ENCODE assay signal across 27 mouse cellular contexts in genomic region chr16:22901326-22901725, GRCm38 (mm10). TPM values are rescaled to one million over a fixed set of nuclear protein-coding genes. Genes with fewer than 3 reads are reported as not detected.
DNase-seq lines count a peak whose midpoint lies in the region; ATAC-seq and TF ChIP-seq lines count a peak whose summit lies in the region.
"Had no signal": no experiment of that assay in that cellular context is flagged by ENCODE, and none has a peak within 500 bp of the region (broad histone marks: within the 10 kb centered on the region; RNA-seq: fewer than 3 reads in every experiment).

No protein-coding gene starts in this region.

- ATAC-seq in liver, embryonic 12.5 days: no peak
- ATAC-seq in liver, postnatal 0 days: no peak
- no peak for ATAC-seq in liver, embryonic 11.5 days (replicated peaks; ENCODE audit: low FRiP score)
- ATAC-seq: activated CD4-positive, CD25-positive, alpha-beta regulatory T cell, adult 4 months; CD4-positive, CD25-positive, alpha-beta regulatory T cell, adult 4 months; forebrain, embryonic 13.5 days; forebrain, embryonic 15.5 days; forebrain, postnatal 0 days; Patski had no signal

- TF ChIP-seq POLR2A in kidney, adult 2 months (IDR thresholded peaks at IDR 0.05; ENCODE audit: low read depth, low read length): no peak
- TF ChIP-seq POLR2A in liver, adult 2 months (IDR thresholded peaks at IDR 0.05; ENCODE audit: extremely low read depth, insufficient read depth, low read length): no peak

- peak; percentile 11; the same call in 1 of the 2 replicates for TF ChIP-seq EP300 in liver, postnatal 0 days (IDR thresholded peaks at IDR 0.05; ENCODE audit: low read depth)

- DNase-seq in adrenal gland, adult 2 months: peak; percentile 65
- no peak for DNase-seq in adrenal gland, adult 8-10 months
- peak; percentile 49 for DNase-seq in kidney, adult 2 months
- no peak for DNase-seq in kidney, postnatal 10 days
- DNase-seq in liver, adult 2 months (ENCODE audit: extremely low read depth, low read depth, low spot score): peak; percentile 89
- DNase-seq in liver, postnatal 0 days: no peak
- no peak for DNase-seq in liver, embryonic 11.5 days (ENCODE audit: low spot score)
- DNase-seq: B cell, adult 2 months; cerebellum, adult 11-12 months; cerebellum, adult 2 months; cerebellum, adult 9-10 months; cerebellum, postnatal 10 days; cerebellum, postnatal 25 days; forebrain, postnatal 0 days had no signal

- H3K4me1 ChIP-seq in kidney, adult 2 months (ENCODE audit: control insufficient read depth, insufficient read depth, low read length): no peaks in the 10 kb centered on the region
- peaks cover 13% of the 10 kb centered on the region for H3K4me1 ChIP-seq in liver, adult 2 months (ENCODE audit: control insufficient read depth, insufficient read depth, low read length)
- H3K4me1 ChIP-seq in liver, embryonic 12.5 days: no peaks in the 10 kb centered on the region
- H3K4me1 ChIP-seq in liver, postnatal 0 days (ENCODE audit: insufficient read depth): no peaks in the 10 kb centered on the region
- no peaks in the 10 kb centered on the region for H3K4me1 ChIP-seq in liver, embryonic 11.5 days (replicated peaks; ENCODE audit: control insufficient read depth, insufficient read depth, low read length)
- H3K4me1 ChIP-seq: embryonic facial prominence, embryonic 10.5 days; embryonic facial prominence, embryonic 12.5 days; forebrain, embryonic 13.5 days; forebrain, embryonic 15.5 days had no signal

- H3K27ac ChIP-seq in kidney, adult 2 months (ENCODE audit: insufficient read depth, low read depth, low read length): no peak overlapping the region
- peak overlapping the region; percentile 89 for H3K27ac ChIP-seq in liver, adult 2 months (replicated peaks; ENCODE audit: insufficient read depth, low read depth, low read length)
- no peak overlapping the region for H3K27ac ChIP-seq in liver, embryonic 12.5 days
- peak overlapping the region; percentile 82 for H3K27ac ChIP-seq in liver, postnatal 0 days (ENCODE audit: low read depth)
- H3K27ac ChIP-seq in liver, embryonic 11.5 days (ENCODE audit: low read depth, low read length): no peak overlapping the region
- H3K27ac ChIP-seq: embryonic facial prominence, embryonic 10.5 days; embryonic facial prominence, embryonic 12.5 days; forebrain, embryonic 13.5 days; forebrain, embryonic 15.5 days had no signal

- H3K36me3 ChIP-seq in kidney, adult 2 months (ENCODE audit: control insufficient read depth, insufficient read depth, low read length): no peaks in the 10 kb centered on the region
- peaks cover 11% of the 10 kb centered on the region for H3K36me3 ChIP-seq in liver, adult 2 months (ENCODE audit: control insufficient read depth, insufficient read depth, low read length)
- H3K36me3 ChIP-seq in liver, embryonic 12.5 days: no peaks in the 10 kb centered on the region
- no peaks in the 10 kb centered on the region for H3K36me3 ChIP-seq in liver, postnatal 0 days (replicated peaks; ENCODE audit: insufficient read depth, low read length)
- no peaks in the 10 kb centered on the region for H3K36me3 ChIP-seq in liver, embryonic 11.5 days (ENCODE audit: control insufficient read depth, insufficient read depth, low read length)
- H3K36me3 ChIP-seq: embryonic facial prominence, embryonic 10.5 days; embryonic facial prominence, embryonic 12.5 days; forebrain, embryonic 15.5 days; G1E had no signal

- H3K9me3 ChIP-seq in liver, embryonic 12.5 days (replicated peaks): no peaks in the 10 kb centered on the region
- H3K9me3 ChIP-seq in liver, postnatal 0 days (ENCODE audit: low read length): no peaks in the 10 kb centered on the region
- no peaks in the 10 kb centered on the region for H3K9me3 ChIP-seq in liver, embryonic 11.5 days (ENCODE audit: control insufficient read depth, low read length)
- H3K9me3 ChIP-seq: embryonic facial prominence, embryonic 10.5 days; embryonic facial prominence, embryonic 12.5 days; forebrain, embryonic 13.5 days; forebrain, embryonic 15.5 days; G1E had no signal

- no peaks in the 10 kb centered on the region for H3K27me3 ChIP-seq in kidney, adult 2 months (replicated peaks; ENCODE audit: control insufficient read depth, insufficient read depth, low read length)
- H3K27me3 ChIP-seq in liver, adult 2 months (ENCODE audit: control insufficient read depth, insufficient read depth, low read length): no peaks in the 10 kb centered on the region
- no peaks in the 10 kb centered on the region for H3K27me3 ChIP-seq in liver, embryonic 12.5 days (replicated peaks)
- H3K27me3 ChIP-seq in liver, postnatal 0 days (ENCODE audit: insufficient read depth, low read length): no peaks in the 10 kb centered on the region
- H3K27me3 ChIP-seq in liver, embryonic 11.5 days (replicated peaks; ENCODE audit: control insufficient read depth, insufficient read depth, low read length): no peaks in the 10 kb centered on the region
- H3K27me3 ChIP-seq: CH12.LX; embryonic facial prominence, embryonic 12.5 days; forebrain, embryonic 13.5 days; forebrain, embryonic 15.5 days had no signal

- H3K79me2 ChIP-seq in liver, adult 2 months (ENCODE audit: control insufficient read depth, insufficient read depth, low read length): no peaks in the 10 kb centered on the region

- no peak overlapping the region for H3K4me3 ChIP-seq in kidney, adult 2 months (ENCODE audit: insufficient read depth, low read depth, low read length)
- no peak overlapping the region for H3K4me3 ChIP-seq in liver, adult 2 months (ENCODE audit: insufficient read depth, low read depth, low read length)
- no peak overlapping the region for H3K4me3 ChIP-seq in liver, embryonic 12.5 days
- H3K4me3 ChIP-seq in liver, postnatal 0 days (ENCODE audit: low read depth, low read length): no peak overlapping the region
- H3K4me3 ChIP-seq in liver, embryonic 11.5 days (ENCODE audit: low read depth, low read length): no peak overlapping the region
- H3K4me3 ChIP-seq: embryonic facial prominence, embryonic 10.5 days; embryonic facial prominence, embryonic 12.5 days; forebrain, embryonic 13.5 days; forebrain, embryonic 15.5 days had no signal

- TF ChIP-seq CTCF in kidney, adult 2 months (conservative IDR thresholded peaks at IDR 0.05; ENCODE audit: insufficient read depth, insufficient read length, low read depth, low read length): no peak
- TF ChIP-seq CTCF in liver, adult 2 months (IDR thresholded peaks at IDR 0.05; ENCODE audit: low read depth, low read length): no peak
- TF ChIP-seq CTCF in liver, postnatal 0 days (IDR thresholded peaks at IDR 0.05; ENCODE audit: low read depth): no peak

- no peak overlapping the region for H3K4me2 ChIP-seq in liver, embryonic 12.5 days
- no peak overlapping the region for H3K4me2 ChIP-seq in liver, postnatal 0 days (ENCODE audit: low read depth, low read length)
- no peak overlapping the region for H3K4me2 ChIP-seq in liver, embryonic 11.5 days
- H3K4me2 ChIP-seq: embryonic facial prominence, embryonic 12.5 days; forebrain, embryonic 13.5 days; forebrain, embryonic 15.5 days had no signal

- 27% methylated on average over 3 of the region's 3 CpGs for WGBS in kidney, adult 2 months
- WGBS in liver, adult 2 months: 16% methylated on average over 3 of the region's 3 CpGs
- 53% methylated on average over 3 of the region's 3 CpGs for WGBS in liver, embryonic 12.5 days (ENCODE audit: insufficient replicate concordance)
- 58% methylated on average over 3 of the region's 3 CpGs for WGBS in liver, postnatal 0 days (ENCODE audit: insufficient replicate concordance)
- 62% methylated on average over 3 of the region's 3 CpGs for WGBS in liver, embryonic 11.5 days

- H3K9ac ChIP-seq in liver, adult 2 months (ENCODE audit: low read depth, low read length): peak overlapping the region; percentile 55
- H3K9ac ChIP-seq in liver, embryonic 12.5 days: no peak overlapping the region
- H3K9ac ChIP-seq in liver, postnatal 0 days (replicated peaks): no peak overlapping the region
- no peak overlapping the region for H3K9ac ChIP-seq in liver, embryonic 11.5 days (ENCODE audit: low read depth, low read length)
- H3K9ac ChIP-seq: embryonic facial prominence, embryonic 12.5 days; forebrain, embryonic 13.5 days; forebrain, embryonic 15.5 days; forebrain, postnatal 0 days had no signal

RNA-seq across cellular contexts. Expression of gene Ahsg, which starts 10.2 kb away (rescaled TPM):
- 10 to 100 TPM in 1 of 2 experiments, 1 to 10 TPM in 1; 2.8 to 34.5 TPM for total RNA-seq in adrenal gland, adult 2 months (2021)
- polyA plus RNA-seq in adrenal gland, adult 2 months (2012; rRNA removed): 3.4 and 12.0 TPM in 2 replicates
- total RNA-seq in adrenal gland, adult 8-10 months (2022): 1 to 10 TPM; 6.1 to 8.4 (median 7.2) TPM
- 0.77 TPM in 1 of 2 replicates, not detected in the other for polyA plus RNA-seq in kidney, adult 2 months (2012; rRNA removed)
- 10,308 and 11,624 TPM in 2 replicates for total RNA-seq in liver, adult 2 months (2014; rRNA removed)
- polyA plus RNA-seq in liver, adult 2 months (2012; rRNA removed): 17,109 and 17,601 TPM in 2 replicates
- 184 and 190 TPM in 2 replicates for polyA plus RNA-seq in liver, embryonic 12.5 days (2016; fragmentation: Nextera tagmentation; extraction: Ambion mirVana)
- polyA plus RNA-seq in liver, postnatal 0 days (2015; fragmentation: Nextera tagmentation; extraction: Ambion mirVana): 25,564 and 27,060 TPM in 2 replicates
- polyA plus RNA-seq in liver, embryonic 11.5 days (2014; fragmentation: Nextera tagmentation; extraction: Ambion mirVana): 79.0 and 82.8 TPM in 2 replicates
- total RNA-seq: CH12.LX; forebrain, postnatal 0 days had no signal
- polyA plus RNA-seq: activated CD4-positive, CD25-positive, alpha-beta regulatory T cell, adult 4 months; CD4-positive, CD25-positive, alpha-beta regulatory T cell, adult 4 months; cerebellum, adult 2 months; cortical plate, adult 2 months; embryonic facial prominence, embryonic 10.5 days; embryonic facial prominence, embryonic 12.5 days; embryonic facial prominence, embryonic 14.5 days; forebrain, embryonic 11.5 days; forebrain, embryonic 13.5 days; forebrain, embryonic 15.5 days; forebrain, postnatal 0 days; Patski had no signal

RNA-seq across cellular contexts. Expression of gene Fetub, which starts 16.8 kb away (rescaled TPM):
- total RNA-seq in adrenal gland, adult 2 months (2021): 10 to 100 TPM in 1 of 2 experiments, 1 to 10 TPM in 1; 2.5 to 50.7 TPM
- 32.6 and 53.1 TPM in 2 replicates for polyA plus RNA-seq in adrenal gland, adult 2 months (2012; rRNA removed)
- 10 to 100 TPM in 2 of 4 experiments, 1 to 10 TPM in 2; 2.4 to 25.4 (median 6.9) TPM for total RNA-seq in adrenal gland, adult 8-10 months (2022)
- polyA plus RNA-seq in kidney, adult 2 months (2012; rRNA removed): 1.1 and 1.6 TPM in 2 replicates
- 107 and 165 TPM in 2 replicates for total RNA-seq in liver, adult 2 months (2014; rRNA removed)
- 414 and 419 TPM in 2 replicates for polyA plus RNA-seq in liver, adult 2 months (2012; rRNA removed)
- 0.35 and 0.69 TPM in 2 replicates for polyA plus RNA-seq in liver, embryonic 12.5 days (2016; fragmentation: Nextera tagmentation; extraction: Ambion mirVana)
- polyA plus RNA-seq in liver, postnatal 0 days (2015; fragmentation: Nextera tagmentation; extraction: Ambion mirVana): 578 and 644 TPM in 2 replicates
- polyA plus RNA-seq in liver, embryonic 11.5 days (2014; fragmentation: Nextera tagmentation; extraction: Ambion mirVana): 0.22 and 0.69 TPM in 2 replicates
- total RNA-seq: forebrain, postnatal 0 days had no signal
- polyA plus RNA-seq: activated CD4-positive, CD25-positive, alpha-beta regulatory T cell, adult 4 months; CD4-positive, CD25-positive, alpha-beta regulatory T cell, adult 4 months; cerebellum, adult 2 months; embryonic facial prominence, embryonic 10.5 days; embryonic facial prominence, embryonic 12.5 days; forebrain, embryonic 11.5 days; forebrain, embryonic 13.5 days; forebrain, embryonic 15.5 days had no signal

RNA-seq across cellular contexts. Expression of gene Dnajb11, which starts 43.7 kb away (rescaled TPM):
- 10 to 100 TPM; 64.1 to 73.2 TPM for total RNA-seq in adrenal gland, adult 2 months (2021)
- polyA plus RNA-seq in adrenal gland, adult 2 months (2012; rRNA removed): 18.3 and 21.1 TPM in 2 replicates
- total RNA-seq in adrenal gland, adult 8-10 months (2022): 10 to 100 TPM; 55.9 to 75.2 (median 64.1) TPM
- polyA plus RNA-seq in kidney, adult 2 months (2012; rRNA removed): 18.1 and 21.9 TPM in 2 replicates
- 62.0 and 67.7 TPM in 2 replicates for total RNA-seq in liver, adult 2 months (2014; rRNA removed)
- 20.7 and 23.9 TPM in 2 replicates for polyA plus RNA-seq in liver, adult 2 months (2012; rRNA removed)
- 95.2 and 97.9 TPM in 2 replicates for polyA plus RNA-seq in liver, embryonic 12.5 days (2016; fragmentation: Nextera tagmentation; extraction: Ambion mirVana)
- 48.9 and 50.3 TPM in 2 replicates for polyA plus RNA-seq in liver, postnatal 0 days (2015; fragmentation: Nextera tagmentation; extraction: Ambion mirVana)
- polyA plus RNA-seq in liver, embryonic 11.5 days (2014; fragmentation: Nextera tagmentation; extraction: Ambion mirVana): 125 and 131 TPM in 2 replicates

RNA-seq across cellular contexts. Expression of gene Tbccd1, which starts 43.9 kb away (rescaled TPM):
- total RNA-seq in adrenal gland, adult 2 months (2021): 10 to 100 TPM; 17.5 to 20.5 TPM
- polyA plus RNA-seq in adrenal gland, adult 2 months (2012; rRNA removed): 7.3 and 8.3 TPM in 2 replicates
- 10 to 100 TPM; 19.2 to 26.1 (median 23.1) TPM for total RNA-seq in adrenal gland, adult 8-10 months (2022)
- polyA plus RNA-seq in kidney, adult 2 months (2012; rRNA removed): 20.1 and 20.6 TPM in 2 replicates
- 22.7 and 24.0 TPM in 2 replicates for total RNA-seq in liver, adult 2 months (2014; rRNA removed)
- 16.9 and 19.9 TPM in 2 replicates for polyA plus RNA-seq in liver, adult 2 months (2012; rRNA removed)
- polyA plus RNA-seq in liver, embryonic 12.5 days (2016; fragmentation: Nextera tagmentation; extraction: Ambion mirVana): 31.1 and 33.3 TPM in 2 replicates
- polyA plus RNA-seq in liver, postnatal 0 days (2015; fragmentation: Nextera tagmentation; extraction: Ambion mirVana): 13.7 and 14.6 TPM in 2 replicates
- polyA plus RNA-seq in liver, embryonic 11.5 days (2014; fragmentation: Nextera tagmentation; extraction: Ambion mirVana): 44.8 and 47.3 TPM in 2 replicates

RNA-seq across cellular contexts. Expression of gene Hrg, which starts 49.5 kb away (rescaled TPM):
- 1 to 10 TPM in 1 of 2 experiments, not detected in 1; 4.3 TPM for total RNA-seq in adrenal gland, adult 2 months (2021)
- 0.15 and 0.44 TPM in 2 replicates for polyA plus RNA-seq in adrenal gland, adult 2 months (2012; rRNA removed)
- total RNA-seq in adrenal gland, adult 8-10 months (2022): under 1 TPM in 2 of 4 experiments, not detected in 2; 0.20 to 0.46 TPM
- 0.06 and 0.33 TPM in 2 replicates for polyA plus RNA-seq in kidney, adult 2 months (2012; rRNA removed)
- total RNA-seq in liver, adult 2 months (2014; rRNA removed): 574 and 911 TPM in 2 replicates
- polyA plus RNA-seq in liver, adult 2 months (2012; rRNA removed): 312 and 372 TPM in 2 replicates
- 0.10 and 0.13 TPM in 2 replicates for polyA plus RNA-seq in liver, embryonic 12.5 days (2016; fragmentation: Nextera tagmentation; extraction: Ambion mirVana)
- polyA plus RNA-seq in liver, postnatal 0 days (2015; fragmentation: Nextera tagmentation; extraction: Ambion mirVana): 443 and 542 TPM in 2 replicates
- polyA plus RNA-seq in liver, embryonic 11.5 days (2014; fragmentation: Nextera tagmentation; extraction: Ambion mirVana): 0.22 TPM in 1 of 2 replicates, not detected in the other
- total RNA-seq: CH12.LX; forebrain, postnatal 0 days; G1E had no signal
- polyA plus RNA-seq: activated CD4-positive, CD25-positive, alpha-beta regulatory T cell, adult 4 months; CD4-positive, CD25-positive, alpha-beta regulatory T cell, adult 4 months; cerebellum, adult 2 months; cortical plate, adult 2 months; embryonic facial prominence, embryonic 12.5 days; embryonic facial prominence, embryonic 14.5 days; forebrain, embryonic 15.5 days; forebrain, postnatal 0 days; G1E; Patski had no signal

Comparison
In these comparisons a context has a peak if more than half of its experiments do, and no peak if none do; other contexts are left out.
1. DNase-seq: peak in adrenal gland, adult 2 months (single experiment), kidney, adult 2 months (single experiment) and liver, adult 2 months (single experiment); none in adrenal gland, adult 8-10 months (single experiment), kidney, postnatal 10 days (single experiment), liver, postnatal 0 days (single experiment) and liver, embryonic 11.5 days (single experiment).
2. H3K27ac ChIP-seq: peak in liver, adult 2 months (single experiment) and liver, postnatal 0 days (single experiment); none in kidney, adult 2 months (single experiment), liver, embryonic 12.5 days (single experiment) and liver, embryonic 11.5 days (single experiment).
3. RNA of gene Ahsg, which starts 10.2 kb away (polyA plus RNA-seq): 25,564 to 27,060 TPM in liver, postnatal 0 days and 17,109 to 17,601 TPM in liver, adult 2 months; 184 to 190 TPM in liver, embryonic 12.5 days, 79.0 to 82.8 TPM in liver, embryonic 11.5 days, 3.4 to 12.0 TPM in adrenal gland, adult 2 months and 0.77 TPM in kidney, adult 2 months; every median in the first group is over 10 times any median in the second.
4. RNA of gene Fetub, which starts 16.8 kb away (polyA plus RNA-seq): 578 to 644 TPM in liver, postnatal 0 days, 414 to 419 TPM in liver, adult 2 months and 32.6 to 53.1 TPM in adrenal gland, adult 2 months; 1.1 to 1.6 TPM in kidney, adult 2 months, 0.22 to 0.69 TPM in liver, embryonic 11.5 days and 0.35 to 0.69 TPM in liver, embryonic 12.5 days; every median in the first group is over 10 times any median in the second.